ENCODE assay signal across 8 mouse cellular contexts in the genomic region with DNA sequence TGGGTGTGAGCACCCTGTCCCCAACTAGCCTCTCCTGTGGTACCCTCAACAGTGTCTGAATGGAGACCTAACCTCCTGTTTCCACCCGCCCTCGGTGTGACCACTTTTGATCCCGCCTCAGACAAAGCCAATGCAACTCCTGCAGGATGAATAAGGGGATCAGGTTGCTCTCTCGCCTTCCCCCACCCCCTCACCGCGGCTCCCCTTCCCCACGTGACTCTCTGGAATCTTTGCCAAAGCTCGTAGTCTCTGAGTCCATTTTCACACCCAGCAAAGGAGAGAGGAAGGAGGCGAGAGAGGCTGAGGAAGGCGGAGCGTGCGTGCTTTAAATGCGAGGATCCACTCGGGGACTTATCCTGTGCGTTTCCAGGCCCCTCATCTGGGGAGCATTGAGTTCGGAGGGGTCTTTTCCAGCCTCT. TPM values are rescaled to one million over a fixed set of nuclear protein-coding genes. Genes with fewer than 3 reads are reported as not detected.
DNase-seq lines count a peak whose midpoint lies in the region; ATAC-seq and TF ChIP-seq lines count a peak whose summit lies in the region.

A gene (plus strand): TSS at position 389 of the 419 bp plus-strand sequence.

- no peaks in the 10 kb centered on the region for H3K79me3 ChIP-seq in C2C12 (ENCODE audit: low read depth)

- peak within 1 kb of the TSS; percentile 11 for H3K4me3 ChIP-seq in C2C12 (ENCODE audit: insufficient read depth, poor library complexity, severe bottlenecking)
- H3K4me3 ChIP-seq in embryonic facial prominence, embryonic 14.5 days (ENCODE audit: low read depth, low read length) = peak within 1 kb of the TSS; percentile 69
- peak within 1 kb of the TSS; percentile 70 for H3K4me3 ChIP-seq in hindbrain, embryonic 16.5 days (ENCODE audit: low read length)
- peak within 1 kb of the TSS; percentile 69 for H3K4me3 ChIP-seq in limb, embryonic 12.5 days (replicated peaks)
- peak within 1 kb of the TSS; percentile 22 for H3K4me3 ChIP-seq in myocyte

- peaks cover 4% of the 10 kb centered on the region for H3K4me1 ChIP-seq in embryonic facial prominence, embryonic 14.5 days (ENCODE audit: control insufficient read depth, insufficient read depth, low read length)
- H3K4me1 ChIP-seq in hindbrain, embryonic 16.5 days (ENCODE audit: control insufficient read depth, insufficient read depth, low read depth, low read length) = peaks cover 11% of the 10 kb centered on the region
- peaks cover 18% of the 10 kb centered on the region for H3K4me1 ChIP-seq in limb, embryonic 12.5 days (replicated peaks)

- ATAC-seq in embryonic facial prominence, embryonic 14.5 days (ENCODE audit: low read depth) = peak; percentile 51
- ATAC-seq in hindbrain, embryonic 16.5 days = peak; percentile 71
- peak; percentile 80 for ATAC-seq in limb, embryonic 12.5 days (ENCODE audit: insufficient number of reproducible peaks, insufficient read depth, low FRiP score, low TSS enrichment, low read depth)

- peak; percentile 15 to 26 for DNase-seq in cerebellum, postnatal 25 days
- no peak for DNase-seq in cerebellum, adult 11-12 months
- peak; percentile 85 for DNase-seq in embryonic facial prominence, embryonic 14.5 days (ENCODE audit: low spot score)
- no peak for DNase-seq in natural killer cell, adult 2 months (ENCODE audit: low spot score in 2 of 2)

- H3K79me2 ChIP-seq in C2C12 (ENCODE audit: control insufficient read depth, insufficient read depth) (no peaks in the 10 kb centered on the region), myocyte (ENCODE audit: control insufficient read depth, insufficient read depth) (no peaks in the 10 kb centered on the region)

- peak within 1 kb of the TSS; percentile 79 for H3K27ac ChIP-seq in embryonic facial prominence, embryonic 14.5 days (replicated peaks; ENCODE audit: low read depth, low read length)
- H3K27ac ChIP-seq in hindbrain, embryonic 16.5 days (ENCODE audit: low read depth, low read length) = peak within 1 kb of the TSS; percentile 69
- H3K27ac ChIP-seq in limb, embryonic 12.5 days = peak within 1 kb of the TSS; percentile 91

- peak within 1 kb of the TSS; percentile 69 for H3K9ac ChIP-seq in embryonic facial prominence, embryonic 14.5 days (ENCODE audit: low read depth, low read length)
- peak within 1 kb of the TSS; percentile 57 for H3K9ac ChIP-seq in hindbrain, embryonic 16.5 days (ENCODE audit: low read depth, low read length)
- peak within 1 kb of the TSS; percentile 76 for H3K9ac ChIP-seq in limb, embryonic 12.5 days (replicated peaks)

- H3K4me2 ChIP-seq in embryonic facial prominence, embryonic 14.5 days (ENCODE audit: low read depth, low read length) = peak within 1 kb of the TSS; percentile 78
- H3K4me2 ChIP-seq in hindbrain, embryonic 16.5 days (ENCODE audit: low read length) = peak within 1 kb of the TSS; percentile 97
- peak within 1 kb of the TSS; percentile 92 for H3K4me2 ChIP-seq in limb, embryonic 12.5 days
- peak within 1 kb of the TSS; percentile 94 for H3K4me2 ChIP-seq in myocyte (ENCODE audit: low read depth)

- 1% methylated on average over 16 of the region's 16 CpGs for WGBS in embryonic facial prominence, embryonic 14.5 days
- WGBS in hindbrain, embryonic 16.5 days = 1% methylated on average over 16 of the region's 16 CpGs
- under 1% methylated on average over 16 of the region's 16 CpGs for WGBS in limb, embryonic 12.5 days

- H3K27me3 ChIP-seq in C2C12 (ENCODE audit: control insufficient read depth, insufficient read depth, insufficient read length) (no peaks in the 10 kb centered on the region), myocyte (ENCODE audit: control insufficient read depth, insufficient read depth, insufficient read length) (peaks cover 7% of the 10 kb centered on the region)
- H3K27me3 ChIP-seq in embryonic facial prominence, embryonic 14.5 days (replicated peaks; ENCODE audit: control insufficient read depth, insufficient read depth, low read length) = no peaks in the 10 kb centered on the region
- no peaks in the 10 kb centered on the region for H3K27me3 ChIP-seq in hindbrain, embryonic 16.5 days (replicated peaks; ENCODE audit: control insufficient read depth, insufficient read depth, low read length)
- H3K27me3 ChIP-seq in limb, embryonic 12.5 days = peaks cover 12% of the 10 kb centered on the region; the same call in 1 of the 2 replicates

- H3ac ChIP-seq in C2C12 (ENCODE audit: control insufficient read depth, insufficient read length, low read depth) = peak within 1 kb of the TSS; percentile 53
- peak within 1 kb of the TSS; percentile 3 for H3ac ChIP-seq in myocyte (ENCODE audit: control insufficient read depth, insufficient read length)

- no peak for TF ChIP-seq CTCF in C2C12 (IDR thresholded peaks at IDR 0.05; ENCODE audit: control insufficient read depth, insufficient read depth, insufficient read length)

- no peak for TF ChIP-seq POLR2A in myocyte (IDR thresholded peaks at IDR 0.05; ENCODE audit: insufficient read length, low read depth)

- H3K9me3 ChIP-seq in embryonic facial prominence, embryonic 14.5 days (ENCODE audit: control insufficient read depth, low read length) = no peaks in the 10 kb centered on the region
- H3K9me3 ChIP-seq in hindbrain, embryonic 16.5 days (ENCODE audit: control insufficient read depth, low read length) = no peaks in the 10 kb centered on the region
- no peaks in the 10 kb centered on the region for H3K9me3 ChIP-seq in limb, embryonic 12.5 days

- H3K36me3 ChIP-seq in C2C12 (ENCODE audit: control insufficient read depth, insufficient read depth) (no peaks in the 10 kb centered on the region), myocyte (ENCODE audit: control insufficient read depth, insufficient read depth) (no peaks in the 10 kb centered on the region)
- no peaks in the 10 kb centered on the region for H3K36me3 ChIP-seq in embryonic facial prominence, embryonic 14.5 days (ENCODE audit: control insufficient read depth, insufficient read depth, low read length)
- no peaks in the 10 kb centered on the region for H3K36me3 ChIP-seq in hindbrain, embryonic 16.5 days (ENCODE audit: control insufficient read depth, insufficient read depth, low read length)
- H3K36me3 ChIP-seq in limb, embryonic 12.5 days = no peaks in the 10 kb centered on the region

TF ChIP-seq in C2C12, 6 proteins besides CTCF, POLR2A, EP300 and RAD21:
- TF ChIP-seq CEBPB (IDR thresholded peaks at IDR 0.05; ENCODE audit: low read depth) (no peak), FOSL1 (IDR thresholded peaks at IDR 0.05; ENCODE audit: insufficient read depth, low read length, poor library complexity, severe bottlenecking) (no peak), MAX (IDR thresholded peaks at IDR 0.05) (no peak), MYOD1 (IDR thresholded peaks at IDR 0.05; ENCODE audit: control insufficient read depth, insufficient read length, low read depth) (no peak), USF1 (IDR thresholded peaks at IDR 0.05; ENCODE audit: low read depth) (peak; percentile 64)

TF ChIP-seq in myocyte, 11 proteins besides CTCF, POLR2A, EP300 and RAD21:
- no peak for TF ChIP-seq POLR2AphosphoS2 (IDR thresholded peaks at IDR 0.05; ENCODE audit: insufficient read length, low read depth)
- no peak for TF ChIP-seq E2F4 (IDR thresholded peaks at IDR 0.05; ENCODE audit: insufficient read depth)
- no peak for TF ChIP-seq CEBPB (IDR thresholded peaks at IDR 0.05; ENCODE audit: insufficient read depth, poor library complexity, severe bottlenecking)
- no peak for TF ChIP-seq MYOD1 (IDR thresholded peaks at IDR 0.05; ENCODE audit: control insufficient read depth in 1 of 3, insufficient read length in 2 of 3, low read depth in 2 of 3)
- no peak for TF ChIP-seq MYOG (IDR thresholded peaks at IDR 0.05; ENCODE audit: control insufficient read depth in 1 of 3, insufficient read depth in 1 of 3, insufficient read length in 2 of 3, low read depth in 2 of 3)
- peak; percentile 61 for TF ChIP-seq USF1 (IDR thresholded peaks at IDR 0.05; ENCODE audit: low read depth)
- no peak for TF ChIP-seq TCF12 (IDR thresholded peaks at IDR 0.05; ENCODE audit: insufficient read depth, poor library complexity, severe bottlenecking)
- TF ChIP-seq REST (IDR thresholded peaks at IDR 0.05; ENCODE audit: insufficient read depth, insufficient read length) = no peak

RNA-seq across cellular contexts. Expression of the gene that starts here (rescaled TPM):
- 0.11 TPM for polyA plus RNA-seq in C2C12 (2012; fragmentation: generic; extraction: Trizol)
- polyA plus RNA-seq in embryonic facial prominence, embryonic 14.5 days (2014; fragmentation: Nextera tagmentation; extraction: Ambion mirVana) = 19.2 and 22.0 TPM in 2 replicates
- 5.1 and 6.4 TPM in 2 replicates for polyA plus RNA-seq in hindbrain, embryonic 16.5 days (2015; fragmentation: Nextera tagmentation; extraction: Ambion mirVana)
- polyA plus RNA-seq in limb, embryonic 12.5 days (2016; fragmentation: Nextera tagmentation; extraction: Ambion mirVana) = 18.3 and 18.9 TPM in 2 replicates
- 1.5 TPM for polyA plus RNA-seq in myocyte (2012; fragmentation: generic; extraction: Trizol)

Comparison
In these comparisons a context has a peak if more than half of its experiments do, and no peak if none do; other contexts are left out.
1. DNase-seq: peak in cerebellum, postnatal 25 days (2 of 2) and embryonic facial prominence, embryonic 14.5 days (single experiment); none in cerebellum, adult 11-12 months (single experiment) and natural killer cell, adult 2 months (0 of 2).
2. H3K4me3 ChIP-seq: peak in every context shown above with its lines; median percentile 70 in hindbrain, embryonic 16.5 days; 69 in embryonic facial prominence, embryonic 14.5 days; 69 in limb, embryonic 12.5 days; 22 in myocyte; 11 in C2C12.
3. Peak in every context shown above with its lines, with median percentiles within 50 percentile points of each other: ATAC-seq, H3K27ac ChIP-seq, H3K4me2 ChIP-seq and H3K9ac ChIP-seq.